Mouse (Mus musculus) right cerebral cortex, postnatal 4 days (tissue): ENCODE results near the gene Il10rb.
"Not testable (repeated sequence)": the region's sequence is repeated elsewhere in the genome, so short reads cannot be mapped to it uniquely, and the experiment has no call there.

Experiments used
- DNase-seq: peaks from one replicate; pipeline ENCODE4 v3.0.0-alpha.2; 2022

Il10rb gene

GRCm38 (mm10) chr16:91418531-91418930 lies 12.6 kb downstream of the Il10rb start:
- DNase-seq, result no peak

- no peak for DNase-seq
These were observed 19.9 kb downstream of the Il10rb start for GRCm38 (mm10) chr16:91425816-91426215.

GRCm38 (mm10) chr16:91426586-91426985 lies 20.6 kb downstream of the Il10rb start:
- no peak for DNase-seq

- DNase-seq, result no peak
These were observed 21.5 kb downstream of the Il10rb start for GRCm38 (mm10) chr16:91427461-91427860.

- no peak for DNase-seq
These were observed 22.4 kb downstream of the Il10rb start for GRCm38 (mm10) chr16:91428259-91428865.

GRCm38 (mm10) chr16:91432720-91433328 lies 26.9 kb downstream of the Il10rb start:
- no peak for DNase-seq

- DNase-seq, result no peak
These were observed 27.5 kb downstream of the Il10rb start for GRCm38 (mm10) chr16:91433329-91433933.

- DNase-seq, result no peak
These were observed 28.2 kb downstream of the Il10rb start for GRCm38 (mm10) chr16:91434119-91434518.

GRCm38 (mm10) chr16:91438081-91438480 lies 32.1 kb downstream of the Il10rb start:
- no peak for DNase-seq

GRCm38 (mm10) chr16:91438599-91438998 lies 32.6 kb downstream of the Il10rb start:
- DNase-seq, result not testable (repeated sequence)

- no peak for DNase-seq
These were observed 35.4 kb downstream of the Il10rb start for GRCm38 (mm10) chr16:91441366-91441765.

- no peak for DNase-seq
These were observed 35.9 kb downstream of the Il10rb start for GRCm38 (mm10) chr16:91441811-91442240.

- DNase-seq, result no peak
These were observed 36.5 kb downstream of the Il10rb start for GRCm38 (mm10) chr16:91442446-91442845.

GRCm38 (mm10) chr16:91443211-91443611 lies 37.2 kb downstream of the Il10rb start:
- DNase-seq, result no peak

- DNase-seq, result no peak
These were observed 38.9 kb downstream of the Il10rb start for GRCm38 (mm10) chr16:91444847-91445246.

GRCm38 (mm10) chr16:91445566-91445965 lies 39.6 kb downstream of the Il10rb start:
- no peak for DNase-seq

- no peak for DNase-seq
These were observed 41.0 kb downstream of the Il10rb start for GRCm38 (mm10) chr16:91446778-91447511.

- DNase-seq, result no peak
These were observed 41.5 kb downstream of the Il10rb start for GRCm38 (mm10) chr16:91447512-91447900.

GRCm38 (mm10) chr16:91448088-91448487 lies 42.1 kb downstream of the Il10rb start:
- no peak for DNase-seq

GRCm38 (mm10) chr16:91448895-91449294 lies 42.9 kb downstream of the Il10rb start:
- no peak for DNase-seq

- DNase-seq, result no peak
These were observed 44.4 kb downstream of the Il10rb start for GRCm38 (mm10) chr16:91450137-91451064.

GRCm38 (mm10) chr16:91451949-91452348 lies 46.0 kb downstream of the Il10rb start:
- no peak for DNase-seq
